Mouse (Mus musculus) spleen, embryonic (tissue): Measurements from ENCODE around the gene Fastkd5.
"Not testable (repeated sequence)": the region's sequence is repeated elsewhere in the genome, so short reads cannot be mapped to it uniquely, and the experiment has no call there.

ENCODE experiments used
- CTCF ChIA-PET: fragments of 350-600 bp; sonication (Branson Sonifier 250); formaldehyde crosslinking; loops from one replicate; lab custom pipeline; 2022; lab: Charles Lee

Gene Fastkd5

GRCm38 (mm10) chr2:130577021-130577420, 52.8 kb downstream of the Fastkd5 start:
- CTCF ChIA-PET = interaction anchor here (0.6 to 0.7 kb wide), 2 partner anchors 285 to 1669 kb away, joined by 3 to 8 read pairs; no protein-coding TSS in a partner anchor

- CTCF ChIA-PET = not testable (repeated sequence)
Measured at GRCm38 (mm10) chr2:130576564-130576963, 53.3 kb downstream of the Fastkd5 start.

GRCm38 (mm10) chr2:130575873-130576272, 54.0 kb downstream of the Fastkd5 start, which contains the start of gene Oxt:
Gene Oxt (plus strand): TSS chr2:130576173.
- CTCF ChIA-PET = interaction anchor here (0.6 kb wide), 1 partner anchor 896 kb away, joined by 3 read pairs; no protein-coding TSS in a partner anchor

GRCm38 (mm10) chr2:130574960-130575359, 54.9 kb downstream of the Fastkd5 start:
- CTCF ChIA-PET = no interaction called here

GRCm38 (mm10) chr2:130569926-130570325, 59.9 kb downstream of the Fastkd5 start:
- CTCF ChIA-PET = no interaction called here

- CTCF ChIA-PET = no interaction called here
Measured at GRCm38 (mm10) chr2:130568921-130569320, 60.9 kb downstream of the Fastkd5 start.

GRCm38 (mm10) chr2:130564983-130565382, 64.8 kb downstream of the Fastkd5 start:
- CTCF ChIA-PET = no interaction called here

GRCm38 (mm10) chr2:130564063-130564462, 65.8 kb downstream of the Fastkd5 start:
- CTCF ChIA-PET = no interaction called here
